Mouse (Mus musculus) liver, adult 2 months (tissue): Measurements from ENCODE around the gene Mrgprg.

Experiments
- CTCF ChIP-seq: fragments of 200-500 bp; IDR thresholded peaks from 2 replicates; pipeline ENCODE4 v1.5.1; 2011; ENCODE audit warnings: low read depth, low read length, control low read depth
- POLR2A ChIP-seq: fragments of 200-500 bp; IDR thresholded peaks from 2 replicates; pipeline ENCODE4 v1.6.1; 2011; ENCODE audit warnings: low read length, control low read depth; ENCODE audit not compliant: insufficient read depth; ENCODE audit errors: extremely low read depth

DNA sequence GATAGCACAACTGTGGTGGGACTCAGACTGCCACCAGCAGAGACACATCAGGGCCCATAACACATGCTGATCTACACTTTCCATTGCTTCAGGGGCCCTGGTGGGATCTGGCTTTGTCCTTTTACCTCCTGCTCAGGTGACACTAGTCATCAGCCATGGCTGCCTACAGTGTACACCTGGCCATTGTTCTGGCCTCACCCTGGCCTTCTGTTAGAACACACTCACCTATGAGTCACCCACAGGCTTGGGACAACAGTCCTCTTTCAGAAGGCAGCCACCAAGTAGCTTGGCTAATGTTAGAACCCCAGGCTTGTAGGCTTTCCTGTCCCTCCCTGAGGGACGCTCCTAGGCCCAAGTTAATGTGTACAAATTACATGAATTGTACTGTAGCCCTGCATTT is 34.0 kb upstream of the Mrgprg start:
- TF ChIP-seq POLR2A (no peak), CTCF (no peak)
